Comparison of ENCODE assay signal across 7 mouse cellular contexts in the genomic region with DNA sequence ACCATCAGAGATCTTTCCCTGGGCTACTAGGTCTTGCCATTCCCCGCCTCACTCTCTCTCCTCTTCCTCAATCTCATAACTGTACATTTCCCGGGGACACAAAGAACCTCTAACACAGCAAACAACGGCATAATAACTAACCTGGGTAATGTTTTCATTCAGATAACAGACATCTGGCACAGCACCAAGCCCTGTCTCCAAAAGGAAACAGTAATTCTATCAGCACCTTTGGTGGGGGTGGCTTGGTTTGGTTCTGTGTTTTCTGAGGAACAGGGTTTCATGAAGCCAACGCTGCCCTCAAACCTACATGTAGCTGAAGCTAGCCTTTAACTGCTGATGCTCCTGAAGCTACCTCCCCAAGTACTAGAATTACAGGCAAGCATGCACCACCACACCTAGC. TPM values are rescaled to one million over a fixed set of nuclear protein-coding genes. Genes with fewer than 3 reads are reported as not detected.
DNase-seq lines count a peak whose midpoint lies in the region; ATAC-seq lines count a peak whose summit lies in the region.

No protein-coding gene starts in this region.

- no peak for ATAC-seq in midbrain, embryonic 11.5 days (ENCODE audit: low FRiP score)
- no peak for ATAC-seq in limb, embryonic 12.5 days (ENCODE audit: insufficient number of reproducible peaks, insufficient read depth, low FRiP score, low TSS enrichment, low read depth)
- ATAC-seq in stomach, embryonic 14.5 days (ENCODE audit: insufficient number of reproducible peaks, insufficient read depth, low FRiP score, low read depth): no peak

- intact Hi-C loops in heart, postnatal 10 days (cut with DNase I): no loop called here

- H3K9ac ChIP-seq in midbrain, embryonic 11.5 days (ENCODE audit: low read length): no peak overlapping the region
- no peak overlapping the region for H3K9ac ChIP-seq in limb, embryonic 12.5 days (replicated peaks)
- H3K9ac ChIP-seq in stomach, embryonic 14.5 days (replicated peaks; ENCODE audit: low read depth, low read length): no peak overlapping the region

- peaks cover 8% of the 10 kb centered on the region for H3K36me3 ChIP-seq in midbrain, embryonic 10.5 days
- no peaks in the 10 kb centered on the region for H3K36me3 ChIP-seq in midbrain, embryonic 11.5 days (ENCODE audit: control insufficient read depth, insufficient read depth, low read length)
- H3K36me3 ChIP-seq in limb, embryonic 12.5 days: peaks cover 10% of the 10 kb centered on the region
- peaks cover 4% of the 10 kb centered on the region; the same call in 1 of the 2 replicates for H3K36me3 ChIP-seq in stomach, embryonic 14.5 days (ENCODE audit: control insufficient read depth, insufficient read depth, low read length)

- peak overlapping the region; percentile 76; the same call in 1 of the 2 replicates for H3K4me3 ChIP-seq in midbrain, embryonic 10.5 days
- H3K4me3 ChIP-seq in midbrain, embryonic 11.5 days (ENCODE audit: low read depth, low read length): no peak overlapping the region
- H3K4me3 ChIP-seq in limb, embryonic 12.5 days (replicated peaks): peak overlapping the region; percentile 65; the same call in 1 of the 2 replicates
- H3K4me3 ChIP-seq in stomach, embryonic 14.5 days (ENCODE audit: low read depth, low read length): peak overlapping the region; percentile 69; the same call in 1 of the 2 replicates

- no peak overlapping the region for H3K4me2 ChIP-seq in midbrain, embryonic 11.5 days
- peak overlapping the region; percentile 70 for H3K4me2 ChIP-seq in limb, embryonic 12.5 days
- peak overlapping the region; percentile 56; the same call in 1 of the 2 replicates for H3K4me2 ChIP-seq in stomach, embryonic 14.5 days (replicated peaks; ENCODE audit: low read depth, low read length)

- H3K4me1 ChIP-seq in midbrain, embryonic 10.5 days: peaks cover 26% of the 10 kb centered on the region
- peaks cover 11% of the 10 kb centered on the region for H3K4me1 ChIP-seq in midbrain, embryonic 11.5 days (ENCODE audit: control insufficient read depth, insufficient read depth, low read length)
- peaks cover 20% of the 10 kb centered on the region for H3K4me1 ChIP-seq in limb, embryonic 12.5 days (replicated peaks)
- peaks cover 13% of the 10 kb centered on the region; the same call in 1 of the 2 replicates for H3K4me1 ChIP-seq in stomach, embryonic 14.5 days (ENCODE audit: control insufficient read depth, insufficient read depth, low read length)

- no peaks in the 10 kb centered on the region for H3K27me3 ChIP-seq in midbrain, embryonic 10.5 days (ENCODE audit: low read depth, poor library complexity, severe bottlenecking)
- H3K27me3 ChIP-seq in midbrain, embryonic 11.5 days (ENCODE audit: control insufficient read depth, insufficient read depth, low read length): no peaks in the 10 kb centered on the region
- H3K27me3 ChIP-seq in limb, embryonic 12.5 days: no peaks in the 10 kb centered on the region
- H3K27me3 ChIP-seq in stomach, embryonic 14.5 days (ENCODE audit: control insufficient read depth, insufficient read depth, low read length): no peaks in the 10 kb centered on the region

- 94% methylated on average over 4 of the region's 4 CpGs for WGBS in midbrain, embryonic 10.5 days
- WGBS in midbrain, embryonic 11.5 days: 98% methylated on average over 4 of the region's 4 CpGs
- 61% methylated on average over 4 of the region's 4 CpGs for WGBS in limb, embryonic 12.5 days
- 51% methylated on average over 4 of the region's 4 CpGs for WGBS in stomach, embryonic 14.5 days

- DNase-seq in midbrain, embryonic 10.5 days (ENCODE audit: low spot score): no peak
- no peak for DNase-seq in midbrain, embryonic 11.5 days (ENCODE audit: low spot score, missing footprints)
- DNase-seq in heart, postnatal 10 days: peak; percentile 19 to 36
- no peak for DNase-seq in embryo, embryonic 10.5 days (ENCODE audit: low spot score)
- DNase-seq in Muller cell, postnatal 12 days (ENCODE audit: inconsistent ontology term): no peak

- H3K27ac ChIP-seq in midbrain, embryonic 10.5 days (replicated peaks): no peak overlapping the region
- H3K27ac ChIP-seq in midbrain, embryonic 11.5 days (ENCODE audit: low read depth, low read length): no peak overlapping the region
- no peak overlapping the region for H3K27ac ChIP-seq in limb, embryonic 12.5 days
- H3K27ac ChIP-seq in stomach, embryonic 14.5 days (ENCODE audit: low read length): no peak overlapping the region

- H3K9me3 ChIP-seq in midbrain, embryonic 10.5 days (replicated peaks): no peaks in the 10 kb centered on the region; the same call in 1 of the 2 replicates
- no peaks in the 10 kb centered on the region for H3K9me3 ChIP-seq in midbrain, embryonic 11.5 days (ENCODE audit: control insufficient read depth, low read length)
- no peaks in the 10 kb centered on the region for H3K9me3 ChIP-seq in limb, embryonic 12.5 days
- H3K9me3 ChIP-seq in stomach, embryonic 14.5 days (ENCODE audit: control insufficient read depth, low read depth, low read length): no peaks in the 10 kb centered on the region

RNA-seq across cellular contexts. Expression of gene Sptssa, which starts 2.2 kb away (rescaled TPM):
- polyA plus RNA-seq in midbrain, embryonic 10.5 days (2016; fragmentation: Nextera tagmentation; extraction: Ambion mirVana): 175 and 179 TPM in 2 replicates
- polyA plus RNA-seq in midbrain, embryonic 11.5 days (2014; fragmentation: Nextera tagmentation; extraction: Ambion mirVana): 213 and 221 TPM in 2 replicates
- 10 to 100 TPM; 45.7 to 49.2 TPM for total RNA-seq in heart, postnatal 10 days (2021)
- polyA plus RNA-seq in limb, embryonic 12.5 days (2016; fragmentation: Nextera tagmentation; extraction: Ambion mirVana): 200 and 201 TPM in 2 replicates
- polyA plus RNA-seq in stomach, embryonic 14.5 days (2014; fragmentation: Nextera tagmentation; extraction: Ambion mirVana): 235 and 238 TPM in 2 replicates

RNA-seq across cellular contexts. Expression of gene Eapp, which starts 41.6 kb away (rescaled TPM):
- 71.0 and 73.0 TPM in 2 replicates for polyA plus RNA-seq in midbrain, embryonic 10.5 days (2016; fragmentation: Nextera tagmentation; extraction: Ambion mirVana)
- polyA plus RNA-seq in midbrain, embryonic 11.5 days (2014; fragmentation: Nextera tagmentation; extraction: Ambion mirVana): 77.8 and 88.0 TPM in 2 replicates
- 10 to 100 TPM; 27.5 to 33.6 TPM for total RNA-seq in heart, postnatal 10 days (2021)
- 63.0 and 73.3 TPM in 2 replicates for polyA plus RNA-seq in limb, embryonic 12.5 days (2016; fragmentation: Nextera tagmentation; extraction: Ambion mirVana)
- polyA plus RNA-seq in stomach, embryonic 14.5 days (2014; fragmentation: Nextera tagmentation; extraction: Ambion mirVana): 66.5 and 70.9 TPM in 2 replicates

Comparison
In these comparisons a context has a peak if more than half of its experiments do, and no peak if none do; other contexts are left out.
1. DNase-seq: peak in heart, postnatal 10 days (2 of 2); none in midbrain, embryonic 10.5 days (single experiment), midbrain, embryonic 11.5 days (single experiment), embryo, embryonic 10.5 days (single experiment) and Muller cell, postnatal 12 days (single experiment).